Comparison of ENCODE assay signal across 8 mouse cellular contexts in the genomic region with DNA sequence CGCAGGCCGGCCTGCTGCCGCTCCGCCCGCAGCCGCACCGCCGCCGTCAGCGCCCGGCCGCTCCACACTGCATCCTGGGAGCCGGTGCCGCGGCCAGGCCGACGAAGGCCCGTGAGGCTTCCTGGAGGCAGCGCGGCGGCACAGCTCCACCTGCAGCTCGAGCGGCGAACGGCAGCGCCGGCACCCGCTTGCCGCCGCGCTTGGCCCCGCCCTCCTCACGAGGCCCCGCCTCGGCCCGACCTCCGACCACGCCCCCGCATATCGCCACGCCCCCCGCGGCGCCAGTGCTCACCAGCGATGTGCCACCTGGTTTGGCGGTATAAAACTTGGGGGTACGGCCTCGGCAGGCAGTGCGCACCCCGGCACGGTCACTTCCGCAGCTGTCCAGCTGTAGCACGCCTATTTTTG. TPM values are rescaled to one million over a fixed set of nuclear protein-coding genes. Genes with fewer than 3 reads are reported as not detected.
DNase-seq lines count a peak whose midpoint lies in the region; ATAC-seq and TF ChIP-seq lines count a peak whose summit lies in the region.

A gene (minus strand): TSS at position 123 of the 408 bp plus-strand sequence.

- in situ Hi-C loops in Patski (cut with MboI; ENCODE audit: low pct_unique_long_range_greater_than_20kb), result no loop called here

- ATAC-seq in Patski, result peak; percentile 96
- peak; percentile 93 for ATAC-seq in hindbrain, embryonic 14.5 days (ENCODE audit: low FRiP score)

- peaks cover 22% of the 10 kb centered on the region for H3K36me3 ChIP-seq in hindbrain, embryonic 14.5 days (replicated peaks; ENCODE audit: control insufficient read depth, insufficient read depth)

- H3K9me3 ChIP-seq in hindbrain, embryonic 14.5 days (ENCODE audit: control insufficient read depth, low read length), result no peaks in the 10 kb centered on the region

- peaks cover 10% of the 10 kb centered on the region for H3K4me1 ChIP-seq in hindbrain, embryonic 14.5 days (replicated peaks; ENCODE audit: control insufficient read depth, insufficient read depth, low read length)

- H3K4me2 ChIP-seq in hindbrain, embryonic 14.5 days (replicated peaks), result peak within 1 kb of the TSS; percentile 68

- H3K27ac ChIP-seq in hindbrain, embryonic 14.5 days, result peak within 1 kb of the TSS; percentile 87

- CTCF ChIA-PET in Patski (lab: Charles Lee), result interaction anchor here (0.9 kb wide), 1 partner anchor 10 kb away, joined by 3 read pairs; no protein-coding TSS in a partner anchor

- TF ChIP-seq CTCF in Patski (IDR thresholded peaks at IDR 0.05), result peak; percentile 100

- H3K27me3 ChIP-seq in Patski, result peaks cover 6% of the 10 kb centered on the region
- no peaks in the 10 kb centered on the region for H3K27me3 ChIP-seq in hindbrain, embryonic 14.5 days (ENCODE audit: control insufficient read depth, insufficient read depth, low read length)

- WGBS in hindbrain, embryonic 14.5 days, result 1% methylated on average over 41 of the region's 53 CpGs

- peak within 1 kb of the TSS; percentile 83 for H3K4me3 ChIP-seq in hindbrain, embryonic 14.5 days (replicated peaks; ENCODE audit: low read length)

- POLR2A ChIA-PET in Patski (lab: Charles Lee), result no interaction called here

- H3K9ac ChIP-seq in hindbrain, embryonic 14.5 days, result peak within 1 kb of the TSS; percentile 93

- DNase-seq in Patski (ENCODE audit: low read depth, low spot score), result peak; percentile 28
- peak; percentile 97 to 98 for DNase-seq in cerebellum, postnatal 14 days
- peak; percentile 85 to 87 for DNase-seq in frontal cortex, postnatal 25 days (ENCODE audit: low spot score in 2 of 2)
- DNase-seq in hindbrain, embryonic 14.5 days (ENCODE audit: low spot score), result peak; percentile 91
- DNase-seq in layer of hippocampus, postnatal 36 days, result peak; percentile 91 to 94
- DNase-seq in lung, postnatal 36 days, result peak; percentile 91
- peak; percentile 92 for DNase-seq in retina, postnatal 1 day
- DNase-seq in urinary bladder, adult 18-20 months (ENCODE audit: low spot score in 2 of 2), result peak; percentile 86 to 95

RNA-seq across cellular contexts. Expression of the gene that starts here (rescaled TPM):
- polyA plus RNA-seq in Patski (2021), result 27.9 TPM
- polyA plus RNA-seq in hindbrain, embryonic 14.5 days (2014; fragmentation: Nextera tagmentation; extraction: Ambion mirVana), result 23.4 and 25.7 TPM in 2 replicates
- 10 to 100 TPM; 29.4 to 33.1 TPM for total RNA-seq in layer of hippocampus, postnatal 36 days (2021)

Comparison
In these comparisons a context has a peak if more than half of its experiments do, and no peak if none do; other contexts are left out.
1. Peak in every context shown above with its lines: DNase-seq, ATAC-seq, H3K4me3 ChIP-seq and H3K27ac ChIP-seq.
2. DNase-seq: peak in every context shown above with its lines; median percentile 98 in cerebellum, postnatal 14 days; 92 in layer of hippocampus, postnatal 36 days; 92 in retina, postnatal 1 day; 91 in hindbrain, embryonic 14.5 days; 91 in lung, postnatal 36 days; 90 in urinary bladder, adult 18-20 months; 86 in frontal cortex, postnatal 25 days; 28 in Patski.